Mouse (Mus musculus): ENCODE results near the gene Gm44596. TPM values are rescaled to one million over a fixed set of nuclear protein-coding genes. Genes with fewer than 3 reads are reported as not detected.

Gene Gm44596
- polyA plus RNA-seq (2017; shearing (Covaris generic)), result not detected

GRCm38 (mm10) chr6:128375192-128375591, at the start of gene Gm44596, which contains the start of gene Tex52:
TSS of gene Gm44596 (plus strand) at chr6:128375503.
TSS of gene Tex52 (plus strand) at chr6:128375456.

GRCm38 (mm10) chr6:128355726-128356416, 19.4 kb upstream of the Gm44596 start, which contains the start of gene Tulp3:
TSS of gene Tulp3 (minus strand) at chr6:128355851.

DNA sequence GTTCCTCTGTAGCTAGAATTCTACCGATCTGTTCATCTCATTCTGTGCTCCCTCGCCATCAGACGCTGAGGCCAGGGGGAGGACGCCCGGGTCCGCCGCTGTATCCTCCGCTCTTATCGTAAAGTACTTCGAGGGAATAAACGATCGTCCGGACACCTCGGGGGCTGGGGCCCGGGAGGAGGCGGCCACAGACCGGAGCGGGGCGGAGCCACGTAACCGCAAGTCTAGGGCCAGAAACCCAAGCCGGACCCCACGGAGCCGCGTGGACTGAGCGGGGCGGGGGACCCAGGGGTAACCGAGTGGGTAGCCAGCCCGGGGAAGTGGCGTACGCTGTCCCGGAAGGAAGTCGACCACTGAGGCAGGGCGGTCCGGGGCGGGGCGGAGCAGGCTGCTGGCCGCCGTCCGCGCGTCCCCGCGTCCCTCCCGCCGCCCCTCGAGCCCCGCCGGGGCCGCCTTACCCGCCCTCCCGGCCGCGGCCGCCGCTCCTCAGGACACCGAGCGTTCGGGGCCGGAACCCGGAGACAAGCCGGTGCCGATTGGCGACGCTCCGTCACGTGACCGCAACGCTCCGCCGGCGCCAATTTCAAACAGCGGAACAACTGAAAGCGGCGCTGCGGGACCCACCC, 12.8 kb upstream of the Gm44596 start, which contains the start of the genes Rhno1 and Foxm1:
TSS of gene Rhno1 (minus strand) at position 531 of the 626 bp plus-strand sequence.
TSS of gene Foxm1 (plus strand) at position 587 of the 626 bp plus-strand sequence.

GRCm38 (mm10) chr6:128398996-128399395, 23.7 kb downstream of the Gm44596 start, which contains the start of gene Nrip2:
TSS of gene Nrip2 (plus strand) at chr6:128399296.

DNA sequence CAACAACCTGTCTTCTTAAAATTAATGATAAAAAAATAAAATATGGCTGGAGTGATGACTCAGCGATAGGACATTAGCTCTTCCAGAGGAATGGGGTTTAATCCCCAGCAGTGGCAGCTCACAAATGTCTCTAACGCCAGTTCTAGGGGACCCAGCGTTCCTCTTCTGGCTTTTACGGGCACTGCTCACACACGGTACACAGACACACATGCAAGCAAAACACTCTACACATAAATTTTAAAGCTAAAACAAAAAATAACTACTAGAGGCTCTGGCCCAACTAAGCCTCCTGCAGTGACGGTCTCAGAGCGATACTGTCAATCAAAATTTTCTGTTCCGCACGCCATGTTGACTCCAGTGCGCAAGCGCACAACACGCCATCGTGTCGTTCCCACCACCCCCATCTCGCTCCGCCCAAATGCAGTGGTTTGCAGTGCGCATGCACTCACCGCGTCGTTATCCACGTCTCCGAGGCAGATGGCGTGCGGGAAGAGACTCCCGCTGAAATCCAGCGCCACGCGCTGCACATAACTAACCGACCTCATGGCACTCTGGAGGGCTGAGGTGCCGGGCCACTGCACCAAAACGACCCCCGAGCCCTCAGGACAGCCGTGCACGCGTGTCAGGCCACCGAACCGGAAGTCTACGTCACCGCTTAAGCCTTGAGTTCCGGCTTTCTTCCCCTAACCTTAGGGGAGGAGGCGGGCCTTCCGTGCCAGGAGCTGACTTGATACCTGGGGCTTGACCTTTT, 49.1 kb downstream of the Gm44596 start, which contains the start of gene Itfg2:
TSS of gene Itfg2 (minus strand) at position 663 of the 751 bp plus-strand sequence.

DNA sequence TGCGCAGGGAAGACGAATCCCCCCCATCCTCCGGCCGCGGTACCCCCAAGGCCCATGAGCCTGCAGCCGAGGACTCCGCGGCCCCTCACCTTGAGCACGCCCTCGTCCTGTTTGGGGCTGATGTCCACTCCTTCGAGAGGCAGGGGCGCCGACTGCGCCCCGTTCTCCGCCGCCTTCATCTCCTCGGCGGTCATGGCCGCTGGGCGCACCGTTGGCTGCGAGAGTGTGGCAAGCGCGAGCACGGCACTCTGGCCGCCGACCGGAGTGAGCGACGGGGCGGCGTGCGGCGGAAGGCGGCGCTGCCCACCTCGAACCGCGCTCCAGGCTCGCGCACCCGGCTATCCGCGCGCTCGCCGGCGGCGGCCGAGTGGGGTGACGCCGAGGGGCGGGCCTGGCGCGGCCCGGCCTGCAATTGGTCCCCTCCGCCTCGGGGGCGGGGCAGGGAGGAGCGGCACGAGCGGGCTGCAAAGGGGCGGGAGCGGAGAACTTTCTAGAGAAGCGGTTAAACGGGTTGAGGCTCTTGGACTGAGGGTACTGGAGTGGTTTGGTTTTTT, 63.1 kb downstream of the Gm44596 start, which contains the start of gene Fkbp4:
TSS of gene Fkbp4 (minus strand) at position 361 of the 554 bp plus-strand sequence.

Other genes starting within 250 kb of the Gm44596 start
- gene Tspan9, start 231.9 kb upstream of the Gm44596 start, polyA plus RNA-seq (2017; shearing (Covaris generic)), result 4.0 TPM
- gene Tead4, start 74.7 kb upstream of the Gm44596 start, polyA plus RNA-seq (2017; shearing (Covaris generic)), result not detected
- gene Tulp3, start 19.7 kb upstream of the Gm44596 start, polyA plus RNA-seq (2017; shearing (Covaris generic)), result 2.1 TPM
- 59.0 TPM for gene Rhno1, start 12.6 kb upstream of the Gm44596 start, polyA plus RNA-seq (2017; shearing (Covaris generic))
- gene Foxm1, start 12.5 kb upstream of the Gm44596 start, polyA plus RNA-seq (2017; shearing (Covaris generic)), result 0.57 TPM
- not detected for gene Tex52, start within 50 bp of the Gm44596 start, polyA plus RNA-seq (2017; shearing (Covaris generic))
- gene Nrip2, start 23.8 kb downstream of the Gm44596 start, polyA plus RNA-seq (2017; shearing (Covaris generic)), result 1.8 TPM
- 34.7 TPM for gene Itfg2, start 49.4 kb downstream of the Gm44596 start, polyA plus RNA-seq (2017; shearing (Covaris generic))
- gene Fkbp4, start 63.2 kb downstream of the Gm44596 start, polyA plus RNA-seq (2017; shearing (Covaris generic)), result 38.2 TPM
- gene Pzp, start 151.2 kb downstream of the Gm44596 start, polyA plus RNA-seq (2017; shearing (Covaris generic)), result not detected
- gene A2ml1, start 206.1 kb downstream of the Gm44596 start, polyA plus RNA-seq (2017; shearing (Covaris generic)), result not detected
- 0.52 TPM for gene Klrb1a, start 248.0 kb downstream of the Gm44596 start, polyA plus RNA-seq (2017; shearing (Covaris generic))